In genomic region chr5:115858652-115859051, GRCm38 (mm10) we compare ENCODE assay signal across 12 mouse cellular contexts. TPM values are rescaled to one million over a fixed set of nuclear protein-coding genes. Genes with fewer than 3 reads are reported as not detected.
A peak's percentile ranks its signal among the peaks of the same experiment; 100 is the strongest.
DNase-seq lines count a peak whose midpoint lies in the region; ATAC-seq and TF ChIP-seq lines count a peak whose summit lies in the region.
"Had no signal": no experiment of that assay in that cellular context is flagged by ENCODE, and none has a peak within 500 bp of the region (broad histone marks: within the 10 kb centered on the region; RNA-seq: fewer than 3 reads in every experiment).

No protein-coding gene starts in this region.

- WGBS in liver, adult 2 months = 67% methylated on average over 6 of the region's 6 CpGs
- WGBS in liver, embryonic 11.5 days = 77% methylated on average over 6 of the region's 6 CpGs
- 68% methylated on average over 6 of the region's 6 CpGs for WGBS in embryonic facial prominence, embryonic 10.5 days
- WGBS in kidney, postnatal 0 days = 45% methylated on average over 6 of the region's 6 CpGs

- no peak overlapping the region for H3K9ac ChIP-seq in liver, adult 2 months (ENCODE audit: low read depth, low read length)
- H3K9ac ChIP-seq in liver, embryonic 11.5 days (ENCODE audit: low read depth, low read length) = no peak overlapping the region
- no peak overlapping the region for H3K9ac ChIP-seq in ES-Bruce4 (ENCODE audit: low read depth, poor library complexity, severe bottlenecking)
- H3K9ac ChIP-seq in kidney, postnatal 0 days (ENCODE audit: low read depth, low read length) = no peak overlapping the region
- H3K9ac ChIP-seq: limb, embryonic 15.5 days had no signal

- H3K4me1 ChIP-seq in liver, adult 2 months (ENCODE audit: control insufficient read depth, insufficient read depth, low read length) = no peaks in the 10 kb centered on the region
- H3K4me1 ChIP-seq in liver, embryonic 11.5 days (replicated peaks; ENCODE audit: control insufficient read depth, insufficient read depth, low read length) = no peaks in the 10 kb centered on the region
- peaks cover 2% of the 10 kb centered on the region for H3K4me1 ChIP-seq in ES-Bruce4 (ENCODE audit: control insufficient read depth, insufficient read depth, low read length)
- peaks cover 11% of the 10 kb centered on the region for H3K4me1 ChIP-seq in embryonic facial prominence, embryonic 10.5 days
- H3K4me1 ChIP-seq in kidney, postnatal 0 days (replicated peaks; ENCODE audit: insufficient read depth, low read length) = no peaks in the 10 kb centered on the region
- H3K4me1 ChIP-seq: limb, embryonic 15.5 days had no signal

- TF ChIP-seq CTCF in liver, adult 2 months (IDR thresholded peaks at IDR 0.05; ENCODE audit: low read depth, low read length) = no peak
- TF ChIP-seq CTCF in ES-Bruce4 (IDR thresholded peaks at IDR 0.05; ENCODE audit: low read depth, low read length) = no peak
- no peak for TF ChIP-seq CTCF in kidney, postnatal 0 days (IDR thresholded peaks at IDR 0.05; ENCODE audit: low read depth)

- intact Hi-C loops in heart, postnatal 14 days (cut with DNase I) = no loop called here

- ATAC-seq in liver, embryonic 11.5 days (replicated peaks; ENCODE audit: low FRiP score) = no peak
- ATAC-seq in kidney, postnatal 0 days (replicated peaks; ENCODE audit: low FRiP score, low read depth) = 0 out of 2 replicates have a peak, but pooled peaks have one; percentile 31
- ATAC-seq: inflammation-experienced regulatory T-cells, adult 6 months had no signal

- no peaks in the 10 kb centered on the region for H3K9me3 ChIP-seq in liver, embryonic 11.5 days (ENCODE audit: control insufficient read depth, low read length)
- H3K9me3 ChIP-seq in ES-Bruce4 (replicated peaks; ENCODE audit: control insufficient read depth, insufficient read depth, low read length, poor library complexity, severe bottlenecking) = no peaks in the 10 kb centered on the region
- H3K9me3 ChIP-seq in embryonic facial prominence, embryonic 10.5 days = no peaks in the 10 kb centered on the region
- H3K9me3 ChIP-seq in kidney, postnatal 0 days (replicated peaks; ENCODE audit: low read length) = no peaks in the 10 kb centered on the region
- H3K9me3 ChIP-seq: limb, embryonic 15.5 days had no signal

- no peaks in the 10 kb centered on the region for H3K36me3 ChIP-seq in liver, adult 2 months (ENCODE audit: control insufficient read depth, insufficient read depth, low read length)
- H3K36me3 ChIP-seq in liver, embryonic 11.5 days (ENCODE audit: control insufficient read depth, insufficient read depth, low read length) = peaks cover 37% of the 10 kb centered on the region
- peaks cover 27% of the 10 kb centered on the region for H3K36me3 ChIP-seq in ES-Bruce4 (ENCODE audit: control insufficient read depth, insufficient read depth, low read length, poor library complexity, severe bottlenecking)
- H3K36me3 ChIP-seq in embryonic facial prominence, embryonic 10.5 days (replicated peaks) = peaks cover 90% of the 10 kb centered on the region
- 0 out of 2 replicates have a peak, but pooled peaks cover 8% of the 10 kb centered on the region for H3K36me3 ChIP-seq in kidney, postnatal 0 days (ENCODE audit: insufficient read depth, low read length)

- no peak for DNase-seq in liver, adult 2 months (ENCODE audit: extremely low read depth, low read depth, low spot score)
- DNase-seq in liver, embryonic 11.5 days (ENCODE audit: low spot score) = no peak
- DNase-seq in embryonic facial prominence, embryonic 10.5 days (ENCODE audit: low spot score) = peak; percentile 55
- peak; percentile 64 for DNase-seq in kidney, postnatal 0 days (ENCODE audit: low spot score)
- DNase-seq in heart, postnatal 14 days = no peak
- DNase-seq in adrenal gland, postnatal 4 days (ENCODE audit: low spot score in 2 of 2) = no peak
- DNase-seq: cerebellum, adult 9-10 months; spleen, adult 18-20 months; thymus, adult 2 months had no signal

- H3K27ac ChIP-seq in liver, adult 2 months (replicated peaks; ENCODE audit: insufficient read depth, low read depth, low read length) = 0 out of 2 replicates have a peak overlapping the region, but pooled peaks have one; percentile 50
- no peak overlapping the region for H3K27ac ChIP-seq in liver, embryonic 11.5 days (ENCODE audit: low read depth, low read length)
- peak overlapping the region; percentile 26; the same call in 1 of the 2 replicates for H3K27ac ChIP-seq in ES-Bruce4 (ENCODE audit: insufficient read depth, low read length)
- no peak overlapping the region; the same call in 1 of the 2 replicates for H3K27ac ChIP-seq in embryonic facial prominence, embryonic 10.5 days (replicated peaks)
- H3K27ac ChIP-seq in kidney, postnatal 0 days = peak overlapping the region; percentile 27; the same call in 1 of the 2 replicates
- H3K27ac ChIP-seq: limb, embryonic 15.5 days had no signal

- no peaks in the 10 kb centered on the region for H3K27me3 ChIP-seq in liver, adult 2 months (ENCODE audit: control insufficient read depth, insufficient read depth, low read length)
- no peaks in the 10 kb centered on the region for H3K27me3 ChIP-seq in liver, embryonic 11.5 days (replicated peaks; ENCODE audit: control insufficient read depth, insufficient read depth, low read length)
- no peaks in the 10 kb centered on the region for H3K27me3 ChIP-seq in ES-Bruce4 (ENCODE audit: control insufficient read depth, insufficient read depth, low read length, poor library complexity, severe bottlenecking)
- H3K27me3 ChIP-seq in embryonic facial prominence, embryonic 10.5 days (replicated peaks; ENCODE audit: low read depth, poor library complexity, severe bottlenecking) = no peaks in the 10 kb centered on the region
- no peaks in the 10 kb centered on the region for H3K27me3 ChIP-seq in kidney, postnatal 0 days (ENCODE audit: insufficient read depth, low read length)
- H3K27me3 ChIP-seq: limb, embryonic 15.5 days had no signal

- TF ChIP-seq POLR2A in liver, adult 2 months (IDR thresholded peaks at IDR 0.05; ENCODE audit: extremely low read depth, insufficient read depth, low read length) = no peak
- no peak for TF ChIP-seq POLR2A in ES-Bruce4 (IDR thresholded peaks at IDR 0.05; ENCODE audit: insufficient read depth, low read length)

- H3K4me2 ChIP-seq in liver, embryonic 11.5 days = no peak overlapping the region
- H3K4me2 ChIP-seq in kidney, postnatal 0 days (ENCODE audit: low read length) = no peak overlapping the region
- H3K4me2 ChIP-seq: limb, embryonic 15.5 days had no signal

- peak; percentile 77 for TF ChIP-seq EP300 in ES-Bruce4 (IDR thresholded peaks at IDR 0.05; ENCODE audit: insufficient read depth, low read depth, low read length)

- H3K4me3 ChIP-seq in liver, adult 2 months (ENCODE audit: insufficient read depth, low read depth, low read length) = no peak overlapping the region
- H3K4me3 ChIP-seq in liver, embryonic 11.5 days (ENCODE audit: low read depth, low read length) = no peak overlapping the region
- H3K4me3 ChIP-seq in ES-Bruce4 (ENCODE audit: low read depth, low read length) = no peak overlapping the region
- H3K4me3 ChIP-seq in embryonic facial prominence, embryonic 10.5 days = no peak overlapping the region
- H3K4me3 ChIP-seq in kidney, postnatal 0 days (replicated peaks; ENCODE audit: low read depth, low read length) = no peak overlapping the region
- H3K4me3 ChIP-seq: limb, embryonic 15.5 days had no signal

- H3K79me2 ChIP-seq in liver, adult 2 months (ENCODE audit: control insufficient read depth, insufficient read depth, low read length) = no peaks in the 10 kb centered on the region

RNA-seq across cellular contexts. Expression of gene Cit, which starts 13.6 kb away (rescaled TPM):
- 0.74 and 1.3 TPM in 2 replicates for total RNA-seq in liver, adult 2 months (2014; rRNA removed)
- 0.22 and 0.43 TPM in 2 replicates for polyA plus RNA-seq in liver, adult 2 months (2012; rRNA removed)
- 55.1 and 58.4 TPM in 2 replicates for polyA plus RNA-seq in liver, embryonic 11.5 days (2014; fragmentation: Nextera tagmentation; extraction: Ambion mirVana)
- 59.5 and 67.1 TPM in 2 replicates for polyA plus RNA-seq in ES-Bruce4 (2011; ENCODE audit: insufficient read depth, insufficient read length, low read depth, missing spikeins)
- 41.3 and 44.0 TPM in 2 replicates for polyA plus RNA-seq in embryonic facial prominence, embryonic 10.5 days (2016; fragmentation: Nextera tagmentation; extraction: Ambion mirVana)
- polyA plus RNA-seq in kidney, postnatal 0 days (2015; fragmentation: Nextera tagmentation; extraction: Ambion mirVana) = 8.8 and 11.4 TPM in 2 replicates
- 1 to 10 TPM; 4.0 to 5.4 TPM for total RNA-seq in heart, postnatal 14 days (2021)
- 10 to 100 TPM; 20.1 to 24.9 TPM for total RNA-seq in adrenal gland, postnatal 4 days (2021)

Comparison
In these comparisons a context has a peak if more than half of its experiments do, and no peak if none do; other contexts are left out.
1. H3K27ac ChIP-seq: peak in liver, adult 2 months (single experiment), ES-Bruce4 (single experiment) and kidney, postnatal 0 days (single experiment); none in liver, embryonic 11.5 days (single experiment) and embryonic facial prominence, embryonic 10.5 days (single experiment).
2. DNase-seq: peak in embryonic facial prominence, embryonic 10.5 days (single experiment) and kidney, postnatal 0 days (single experiment); none in liver, adult 2 months (single experiment), liver, embryonic 11.5 days (single experiment), heart, postnatal 14 days (0 of 2) and adrenal gland, postnatal 4 days (0 of 2).